Mouse (Mus musculus) forebrain, embryonic 12.5 days (tissue): ENCODE measurements at regions not wholly inside any gene's neighbourhood (a gene's known extent, or its start where the extent isn't known, plus 50 kb on each side); places are given as distances from the start of the nearest gene placed in this dataset.

Source experiments
- ATAC-seq: fragments of 200-750 bp; cut with Nextera tagmentation; 2 replicates; pipeline ENCODE4 v1.8.0; 2017; ENCODE audit warnings: moderate TSS enrichment; ENCODE audit not compliant: low FRiP score
- H3K27ac ChIP-seq: fragments of 300-500 bp; sonication (generic); 2 replicates; pipeline ENCODE4 v1.5.1; 2016; ENCODE audit warnings: mild to moderate bottlenecking
- H3K27me3 ChIP-seq: fragments of 300-500 bp; sonication (generic); 2 replicates; pipeline ENCODE4 v1.6.1; 2016; ENCODE audit warnings: mild to moderate bottlenecking
- H3K36me3 ChIP-seq: fragments of 300-500 bp; sonication (generic); replicated peaks from 2 replicates; pipeline ENCODE4 v1.6.1; 2016; ENCODE audit warnings: mild to moderate bottlenecking
- H3K4me1 ChIP-seq: fragments of 300-500 bp; sonication (generic); 2 replicates; pipeline ENCODE4 v1.6.1; 2016
- H3K4me2 ChIP-seq: fragments of 300-500 bp; sonication (generic); 2 replicates; pipeline ENCODE4 v1.6.1; 2016; ENCODE audit warnings: mild to moderate bottlenecking, moderate library complexity
- H3K4me3 ChIP-seq: fragments of 300-500 bp; sonication (generic); replicated peaks from 2 replicates; pipeline ENCODE4 v1.5.1; 2016; ENCODE audit warnings: mild to moderate bottlenecking
- H3K9ac ChIP-seq: fragments of 300-500 bp; sonication (generic); 2 replicates; pipeline ENCODE4 v1.6.1; 2016; ENCODE audit warnings: mild to moderate bottlenecking
- H3K9me3 ChIP-seq: fragments of 300-500 bp; sonication (generic); 2 replicates; pipeline ENCODE4 v1.6.1; 2016
- WGBS: fragments of 180-500 bp; shearing (Covaris S2); methylation state at CpG from one replicate; pipeline ENCODE4 v1.1.7; 2016; 5-methylcytosine and 5-hydroxymethylcytosine counted together

- H3K27ac ChIP-seq = no peak overlapping the region
- WGBS = 45% methylated on average over 6 of the region's 6 CpGs
- peak overlapping the region; percentile 13; the same call in 1 of the 2 replicates for H3K4me2 ChIP-seq
- no peaks in the 10 kb centered on the region for H3K27me3 ChIP-seq
- no peak overlapping the region for H3K9ac ChIP-seq
- H3K36me3 ChIP-seq = no peaks in the 10 kb centered on the region
- 0 out of 2 replicates have a peak, but pooled peaks have one; percentile 31 for ATAC-seq
- H3K9me3 ChIP-seq = no peaks in the 10 kb centered on the region
- H3K4me1 ChIP-seq = peaks cover 9% of the 10 kb centered on the region
- no peak overlapping the region for H3K4me3 ChIP-seq
These were observed 126.3 kb upstream of the Plekha5 start for GRCm38 (mm10) chr6:140297561-140297960.

DNA sequence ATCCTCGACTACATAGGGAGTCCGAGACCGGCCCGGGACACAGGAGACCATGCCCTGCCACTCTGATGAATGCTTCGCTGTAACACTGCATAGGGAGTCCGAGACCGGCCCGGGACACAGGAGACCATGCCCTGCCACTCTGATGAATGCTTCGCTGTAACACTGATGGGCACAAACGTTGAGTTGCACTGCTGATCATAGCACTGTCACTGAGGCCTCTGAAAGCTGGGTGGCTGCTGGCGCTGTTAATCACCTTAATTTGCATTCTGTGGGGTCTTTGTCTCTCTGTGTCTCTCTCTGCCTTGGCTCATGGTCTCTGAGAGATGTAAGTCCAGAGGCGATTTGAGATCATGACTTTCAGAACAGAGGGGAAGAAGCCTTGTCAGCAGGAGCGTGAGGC lies 133.7 kb upstream of the Plekha5 start:
- no peak overlapping the region for H3K27ac ChIP-seq
- WGBS = 69% methylated on average over 12 of the region's 13 CpGs
- H3K9me3 ChIP-seq = no peaks in the 10 kb centered on the region
- no peak overlapping the region for H3K4me3 ChIP-seq
- H3K36me3 ChIP-seq = no peaks in the 10 kb centered on the region
- peaks cover 8% of the 10 kb centered on the region; the same call in 1 of the 2 replicates for H3K4me1 ChIP-seq
- no peaks in the 10 kb centered on the region for H3K27me3 ChIP-seq
- no peak overlapping the region for H3K4me2 ChIP-seq
- H3K9ac ChIP-seq = no peak overlapping the region
- ATAC-seq = no peak

GRCm38 (mm10) chr6:140288799-140289198 lies 135.1 kb upstream of the Plekha5 start:
- Histone ChIP-seq H3K9ac (no peak overlapping the region), H3K4me1 (peaks cover 8% of the 10 kb centered on the region; the same call in 1 of the 2 replicates), H3K36me3 (no peaks in the 10 kb centered on the region), H3K27ac (no peak overlapping the region), H3K4me3 (no peak overlapping the region), H3K4me2 (no peak overlapping the region), H3K27me3 (no peaks in the 10 kb centered on the region), H3K9me3 (no peaks in the 10 kb centered on the region)
- no peak for ATAC-seq
- WGBS = 34% methylated on average over 8 of the region's 8 CpGs

DNA sequence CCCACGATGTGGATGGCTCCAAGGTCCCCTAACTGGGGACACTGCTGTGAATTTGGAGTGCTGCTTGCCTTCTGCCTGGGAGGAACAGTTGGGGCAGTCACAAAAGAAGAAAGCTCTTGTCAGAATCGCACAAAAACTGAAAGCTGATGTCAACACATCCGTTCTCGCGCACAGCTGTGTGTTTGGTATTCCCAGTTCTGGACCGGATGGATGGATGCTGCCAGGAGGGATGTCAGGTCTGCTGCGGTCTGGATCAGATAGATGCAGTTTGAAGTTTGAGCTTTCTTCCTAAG lies 141.6 kb upstream of the Plekha5 start:
- Histone ChIP-seq H3K36me3 (no peaks in the 10 kb centered on the region), H3K4me2 (peak overlapping the region; percentile 11), H3K27me3 (no peaks in the 10 kb centered on the region), H3K9ac (no peak overlapping the region), H3K9me3 (no peaks in the 10 kb centered on the region), H3K4me1 (peaks cover 13% of the 10 kb centered on the region), H3K4me3 (no peak overlapping the region), H3K27ac (0 out of 2 replicates have a peak overlapping the region, but pooled peaks have one; percentile 5)
- 39% methylated on average over 7 of the region's 7 CpGs for WGBS
- ATAC-seq = 0 out of 2 replicates have a peak, but pooled peaks have one; percentile 40

- no peaks in the 10 kb centered on the region for H3K9me3 ChIP-seq
- H3K9ac ChIP-seq = no peak overlapping the region
- peak; percentile 48; the same call in 1 of the 2 replicates for ATAC-seq
- H3K27me3 ChIP-seq = no peaks in the 10 kb centered on the region
- no peak overlapping the region for H3K4me3 ChIP-seq
- 0 out of 2 replicates have a peak overlapping the region, but pooled peaks have one; percentile 5 for H3K27ac ChIP-seq
- no peaks in the 10 kb centered on the region for H3K36me3 ChIP-seq
- H3K4me2 ChIP-seq = peak overlapping the region; percentile 11
- peaks cover 13% of the 10 kb centered on the region for H3K4me1 ChIP-seq
- 35% methylated on average over 17 of the region's 17 CpGs for WGBS
These were observed 142.2 kb upstream of the Plekha5 start for GRCm38 (mm10) chr6:140281488-140282284.

DNA sequence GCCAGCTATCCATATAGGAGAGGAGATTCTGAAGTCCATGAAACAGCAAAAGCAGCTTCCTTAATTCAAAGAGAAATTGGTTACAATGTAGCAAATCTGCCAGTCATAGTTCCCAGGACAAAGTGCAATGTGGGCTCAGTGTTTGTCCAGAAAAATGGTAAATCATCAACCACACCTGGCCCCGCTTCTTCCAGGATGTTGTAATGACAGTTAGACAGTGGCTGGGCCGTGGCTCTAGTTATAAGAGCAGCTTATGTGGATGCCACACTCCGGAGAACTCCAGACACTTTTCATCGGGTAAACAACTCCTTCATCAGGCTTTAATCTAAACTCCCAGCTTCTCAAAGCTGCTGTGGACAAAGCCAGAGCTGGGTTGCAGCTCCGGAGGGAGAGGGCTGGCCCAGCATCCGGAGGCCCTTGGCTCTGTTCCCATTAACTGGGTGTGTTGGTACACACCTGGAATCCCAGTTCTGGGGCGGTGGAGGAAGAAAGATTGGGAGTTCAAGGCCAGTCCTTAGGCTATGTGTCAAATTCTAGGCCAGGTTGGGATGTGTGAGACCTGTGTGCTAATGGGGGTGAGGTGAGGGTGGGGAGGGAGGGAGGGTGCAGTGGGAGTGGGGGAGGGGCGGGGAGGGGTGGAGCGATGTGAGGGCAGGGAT lies 142.9 kb upstream of the Plekha5 start:
- WGBS = 57% methylated on average over 9 of the region's 9 CpGs
- no peaks in the 10 kb centered on the region for H3K36me3 ChIP-seq
- no peak overlapping the region for H3K9ac ChIP-seq
- no peak overlapping the region for H3K4me2 ChIP-seq
- no peaks in the 10 kb centered on the region for H3K27me3 ChIP-seq
- no peaks in the 10 kb centered on the region for H3K9me3 ChIP-seq
- H3K4me3 ChIP-seq = no peak overlapping the region
- no peak overlapping the region for H3K27ac ChIP-seq
- H3K4me1 ChIP-seq = peaks cover 13% of the 10 kb centered on the region
- no peak for ATAC-seq

DNA sequence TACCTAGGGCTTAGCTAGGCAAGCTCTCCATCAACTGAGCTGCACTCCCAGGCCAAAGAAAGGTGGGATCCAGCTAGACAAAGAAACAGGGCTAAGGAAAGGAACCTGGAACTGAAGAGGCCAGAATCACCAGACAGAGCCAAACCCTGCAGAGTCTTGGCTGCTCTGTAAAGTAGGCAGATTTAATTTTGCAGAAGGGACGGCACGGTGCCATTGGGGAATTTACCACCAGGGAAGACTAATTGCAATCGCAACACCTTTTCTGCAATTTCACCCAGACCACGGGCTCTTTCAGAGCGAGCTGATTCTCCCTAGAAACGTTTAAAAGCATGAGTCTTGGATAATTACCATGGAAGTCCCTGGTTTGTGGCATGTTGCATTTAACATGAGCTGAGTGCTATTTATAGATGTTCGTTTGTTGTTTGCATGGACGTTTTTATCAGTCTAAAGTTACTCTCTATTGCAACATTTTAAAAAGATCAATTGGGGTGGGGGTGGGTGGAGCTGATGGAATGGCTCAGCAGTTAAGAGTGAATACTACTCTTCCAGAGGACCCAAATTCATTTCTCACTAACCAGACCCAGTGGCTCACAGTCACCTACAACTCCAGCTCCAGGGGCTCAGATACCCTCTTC lies 144.0 kb upstream of the Plekha5 start:
- ATAC-seq = no peak

DNA sequence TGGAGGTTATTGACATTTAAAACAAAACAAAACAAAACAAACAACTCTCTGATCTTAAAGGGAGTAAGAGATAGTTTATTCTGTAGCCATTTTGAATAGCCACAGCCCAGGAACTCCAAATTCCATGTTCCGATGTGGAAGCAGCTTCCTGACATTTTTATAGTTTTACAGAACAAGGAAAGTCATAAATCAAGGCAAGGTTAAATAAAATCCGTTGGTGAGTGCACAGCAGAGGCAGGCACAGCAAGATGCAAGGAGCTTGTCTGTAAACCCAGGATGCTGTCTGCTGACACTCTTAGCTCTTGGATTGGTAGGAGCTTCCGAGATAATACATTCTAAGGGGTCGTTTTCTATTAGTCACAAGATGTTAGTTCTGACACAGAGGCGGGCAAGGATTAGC lies 145.1 kb upstream of the Plekha5 start:
- no peaks in the 10 kb centered on the region for H3K36me3 ChIP-seq
- no peak overlapping the region for H3K4me2 ChIP-seq
- 74% methylated on average over 5 of the region's 5 CpGs for WGBS
- no peaks in the 10 kb centered on the region for H3K27me3 ChIP-seq
- H3K4me3 ChIP-seq = no peak overlapping the region
- no peaks in the 10 kb centered on the region for H3K9me3 ChIP-seq
- peaks cover 13% of the 10 kb centered on the region for H3K4me1 ChIP-seq
- no peak for ATAC-seq
- no peak overlapping the region for H3K9ac ChIP-seq
- no peak overlapping the region for H3K27ac ChIP-seq

More for the DNA sequence above, 144.0 kb upstream of the Plekha5 start:
- WGBS = 76% methylated on average over 8 of the region's 8 CpGs
- Histone ChIP-seq H3K27ac (no peak overlapping the region), H3K9me3 (no peaks in the 10 kb centered on the region), H3K9ac (no peak overlapping the region), H3K27me3 (no peaks in the 10 kb centered on the region), H3K36me3 (no peaks in the 10 kb centered on the region), H3K4me2 (no peak overlapping the region), H3K4me1 (peaks cover 13% of the 10 kb centered on the region), H3K4me3 (no peak overlapping the region)

DNA sequence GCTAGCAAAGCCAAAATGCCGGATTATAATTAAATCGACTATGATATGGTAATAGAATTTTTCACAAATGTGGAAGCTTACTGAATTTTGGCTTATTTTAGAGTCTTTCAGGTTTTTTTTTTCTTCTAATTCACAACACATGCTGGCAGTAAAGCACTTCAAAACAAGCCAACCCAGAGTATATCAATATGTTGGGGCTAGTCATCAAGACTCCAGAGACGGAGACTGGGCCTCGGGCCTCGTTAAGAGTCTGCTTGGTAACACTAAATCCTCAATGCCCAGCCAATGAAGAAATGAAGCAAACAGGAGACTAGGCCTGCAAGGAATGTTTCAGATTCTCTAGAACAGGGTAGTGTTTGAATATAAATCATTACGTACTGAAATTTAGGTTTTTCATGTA lies 153.3 kb upstream of the Plekha5 start:
- H3K27ac ChIP-seq = no peak overlapping the region
- no peak overlapping the region for H3K4me2 ChIP-seq
- peaks cover 13% of the 10 kb centered on the region; the same call in 1 of the 2 replicates for H3K4me1 ChIP-seq
- no peak overlapping the region for H3K9ac ChIP-seq
- 73% methylated on average over 6 of the region's 6 CpGs for WGBS
- no peaks in the 10 kb centered on the region for H3K36me3 ChIP-seq
- H3K27me3 ChIP-seq = no peaks in the 10 kb centered on the region
- ATAC-seq = no peak
- H3K9me3 ChIP-seq = no peaks in the 10 kb centered on the region
- H3K4me3 ChIP-seq = no peak overlapping the region

GRCm38 (mm10) chr6:140268315-140269070 lies 155.4 kb upstream of the Plekha5 start:
- WGBS = 41% methylated on average over 11 of the region's 11 CpGs
- H3K4me1 ChIP-seq = peaks cover 13% of the 10 kb centered on the region; the same call in 1 of the 2 replicates
- H3K9me3 ChIP-seq = no peaks in the 10 kb centered on the region
- no peaks in the 10 kb centered on the region for H3K36me3 ChIP-seq
- no peaks in the 10 kb centered on the region for H3K27me3 ChIP-seq
- no peak overlapping the region for H3K27ac ChIP-seq
- no peak for ATAC-seq
- no peak overlapping the region for H3K4me3 ChIP-seq
- H3K9ac ChIP-seq = no peak overlapping the region
- H3K4me2 ChIP-seq = no peak overlapping the region

DNA sequence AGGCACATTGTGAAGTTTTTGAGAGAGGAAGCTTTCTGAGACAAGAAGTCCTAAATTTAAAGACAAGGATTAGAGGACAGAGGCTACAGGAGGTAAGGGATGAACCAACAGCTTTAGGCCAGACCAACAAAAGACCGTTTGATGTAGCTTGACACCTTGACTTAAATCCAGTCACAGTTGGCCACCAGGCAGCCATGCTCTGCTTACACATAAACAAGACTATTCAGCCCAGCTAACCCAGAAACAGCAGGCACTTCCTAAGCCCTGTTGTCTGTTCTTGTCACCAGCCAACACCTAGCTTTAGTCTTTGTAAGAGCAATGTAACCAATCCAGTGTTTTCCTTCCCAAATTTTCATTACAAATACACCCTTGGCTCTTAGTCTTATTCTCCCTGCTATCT lies 159.9 kb upstream of the Plekha5 start:
- H3K4me3 ChIP-seq = no peak overlapping the region
- H3K9ac ChIP-seq = no peak overlapping the region
- WGBS = 20% methylated on average over 1 of the region's 1 CpGs
- H3K4me2 ChIP-seq = no peak overlapping the region
- H3K27me3 ChIP-seq = no peaks in the 10 kb centered on the region
- H3K4me1 ChIP-seq = peaks cover 7% of the 10 kb centered on the region; the same call in 1 of the 2 replicates
- H3K9me3 ChIP-seq = no peaks in the 10 kb centered on the region
- no peaks in the 10 kb centered on the region for H3K36me3 ChIP-seq
- H3K27ac ChIP-seq = no peak overlapping the region
- no peak for ATAC-seq

- WGBS = 91% methylated on average over 1 of the region's 1 CpGs
- Histone ChIP-seq H3K4me2 (no peak overlapping the region), H3K36me3 (no peaks in the 10 kb centered on the region), H3K9me3 (no peaks in the 10 kb centered on the region), H3K9ac (no peak overlapping the region), H3K27me3 (no peaks in the 10 kb centered on the region), H3K4me1 (no peaks in the 10 kb centered on the region), H3K27ac (no peak overlapping the region), H3K4me3 (no peak overlapping the region)
- ATAC-seq = no peak
These were observed 162.0 kb upstream of the Plekha5 start for GRCm38 (mm10) chr6:140261813-140262212.
